Mouse (Mus musculus) frontal cortex, adult 2 months (tissue): Measurements from ENCODE around the gene Epha8. TPM values are rescaled to one million over a fixed set of nuclear protein-coding genes. Genes with fewer than 3 reads are reported as not detected.

ENCODE experiments used
- DNase-seq, 2 experiments: peaks; one replicate each; pipeline ENCODE4 v3.0.0; 2022; ENCODE audit warnings: low spot score in 1 of 2; ENCODE audit errors: extremely low spot score in 1 of 2
- polyA plus RNA-seq: library from polyadenylated mRNA; depleted of rRNA; stranded (reverse); fragments of >200 nt; gene quantifications from 2 replicates; pipeline ENCODE4 v1.2.3, GENCODE M21; 2012

Gene Epha8
- polyA plus RNA-seq, 1 experiment = 5.1 TPM

- DNase-seq = peak; percentile 20 to 30
These were observed 44.8 kb downstream of the Epha8 start for GRCm38 (mm10) chr4:136911804-136912203.

DNA sequence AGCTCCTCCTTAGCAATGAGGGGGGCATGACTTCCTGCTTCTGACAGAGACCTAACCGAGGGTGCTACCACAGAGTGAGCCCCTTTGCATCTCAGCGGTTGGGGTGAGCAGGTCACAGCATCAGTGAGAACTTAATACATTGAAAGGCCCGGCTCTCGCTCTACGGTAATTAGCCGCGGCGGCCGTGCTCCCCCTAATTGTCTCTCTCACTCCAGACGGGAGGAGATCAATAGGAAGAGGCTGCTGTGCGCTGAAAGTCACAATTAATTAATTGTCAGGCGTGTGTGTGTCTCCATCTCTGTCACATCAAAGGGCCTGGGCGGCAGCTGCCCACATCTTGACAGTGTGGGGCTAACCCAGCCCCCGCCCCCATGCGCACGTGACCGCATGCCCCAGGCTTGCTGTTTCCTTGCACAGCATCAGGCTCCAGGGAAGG is 45.4 kb downstream of the Epha8 start:
- DNase-seq = no peak

- DNase-seq = peak in 1 of 2 experiments; percentile 23
These were observed 48.8 kb downstream of the Epha8 start for GRCm38 (mm10) chr4:136907809-136908208.

- peak in 1 of 2 experiments; percentile 28 for DNase-seq
These were observed 49.6 kb downstream of the Epha8 start for GRCm38 (mm10) chr4:136907033-136907432.

GRCm38 (mm10) chr4:136904767-136905539 is 51.7 kb downstream of the Epha8 start:
- no peak for DNase-seq

GRCm38 (mm10) chr4:136899154-136899553 is 57.5 kb downstream of the Epha8 start:
- DNase-seq = no peak

GRCm38 (mm10) chr4:136898637-136899036 is 58.0 kb downstream of the Epha8 start, which contains the start of gene C1qa:
TSS of gene C1qa (minus strand) at chr4:136898803.
- DNase-seq = no peak

DNA sequence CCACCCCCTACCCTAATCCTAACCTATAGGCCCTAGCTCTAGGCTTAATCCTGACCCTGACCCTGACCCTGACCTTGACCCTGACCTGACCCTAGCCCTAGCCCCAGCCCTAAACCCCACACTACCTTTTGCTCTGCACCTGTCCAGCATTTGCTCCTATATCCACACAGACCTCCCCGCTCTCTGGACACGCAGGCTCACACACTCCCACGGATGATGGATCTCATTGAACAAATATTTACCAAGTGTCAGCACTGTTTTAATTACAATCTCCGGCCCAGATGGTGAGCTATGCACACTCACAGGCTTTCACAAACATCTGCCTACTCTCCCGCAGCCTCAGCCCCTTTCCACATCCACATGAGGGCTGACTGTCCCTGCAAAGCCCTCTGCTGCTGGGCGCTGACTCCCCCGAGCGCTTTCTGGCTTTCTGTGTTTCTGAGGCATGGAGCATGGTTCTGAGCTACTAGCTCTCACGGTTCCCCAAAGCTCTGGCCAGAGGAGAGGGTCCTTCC is 58.5 kb downstream of the Epha8 start:
- DNase-seq = no peak

- DNase-seq = no peak
These were observed 60.2 kb downstream of the Epha8 start for GRCm38 (mm10) chr4:136896461-136896860.

- DNase-seq = no peak
These were observed 60.8 kb downstream of the Epha8 start for GRCm38 (mm10) chr4:136895861-136896260.

GRCm38 (mm10) chr4:136894821-136895220 is 61.8 kb downstream of the Epha8 start:
- DNase-seq = no peak

DNA sequence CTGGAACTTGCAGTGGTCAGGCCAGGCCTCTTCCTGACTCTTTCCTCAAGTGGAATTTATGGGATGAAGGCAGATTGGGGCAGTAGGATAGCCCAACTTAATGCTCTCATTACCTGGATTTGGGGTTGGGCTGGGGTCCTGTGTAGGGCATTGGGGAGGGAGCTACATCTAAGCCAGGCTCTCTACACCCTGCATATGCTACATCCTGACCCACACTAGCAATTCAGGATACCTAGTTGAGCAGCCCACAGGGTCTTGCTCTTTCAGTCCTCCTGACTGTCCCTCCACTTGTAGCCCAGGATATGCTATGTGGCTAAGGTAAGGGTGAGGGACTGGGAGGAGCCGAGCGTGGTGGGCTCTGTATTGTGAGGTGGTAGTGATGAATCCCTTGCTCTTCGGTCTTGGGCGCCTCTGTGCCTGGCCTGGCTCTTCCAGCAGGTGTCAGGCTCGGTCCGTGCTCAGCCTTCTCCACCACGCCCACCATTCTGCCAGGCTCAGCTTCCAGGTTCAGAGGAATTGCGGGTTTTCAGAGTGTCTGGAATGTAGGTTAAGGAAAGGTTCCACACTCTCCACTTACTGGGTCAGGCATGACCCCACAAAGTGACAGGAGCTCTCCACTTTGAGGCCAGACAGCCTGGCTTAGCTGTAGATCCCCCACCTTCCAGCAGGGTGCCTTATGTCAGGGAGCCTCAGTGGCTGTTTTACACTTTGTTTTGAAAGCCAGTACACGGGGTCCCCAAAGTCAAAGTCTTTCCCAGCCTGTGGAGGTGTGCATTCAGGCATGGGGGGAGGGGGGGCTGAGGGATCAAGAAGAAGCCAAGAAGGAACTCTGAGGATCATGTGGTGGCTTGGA is 62.7 kb downstream of the Epha8 start:
- DNase-seq = peak in 1 of 2 experiments; percentile 76

DNA sequence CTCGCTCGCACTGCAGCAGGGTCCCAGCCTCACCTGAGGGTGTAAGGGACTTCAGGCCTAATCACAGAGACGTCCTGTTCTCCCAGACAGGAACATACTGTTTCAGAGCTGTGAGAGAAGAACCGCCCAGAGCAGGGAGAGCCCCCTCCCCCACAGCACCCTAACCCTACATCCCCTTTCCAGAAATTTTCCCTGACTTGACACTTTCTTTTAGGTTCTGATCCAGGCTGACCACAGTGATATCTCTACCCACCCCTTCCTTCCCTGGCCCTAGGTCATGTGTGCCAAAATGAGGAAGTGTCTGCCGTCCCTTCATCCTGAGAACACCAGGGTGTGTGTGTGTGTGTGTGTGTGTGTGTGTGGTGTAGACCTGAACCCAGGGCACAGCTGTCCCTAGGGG is 63.8 kb downstream of the Epha8 start, which contains the start of gene C1qc:
Gene C1qc (minus strand): TSS at position 255 of the 400 bp plus-strand sequence.
- DNase-seq = peak; percentile 15 to 19

GRCm38 (mm10) chr4:136892371-136892770 is 64.2 kb downstream of the Epha8 start:
- DNase-seq = no peak

GRCm38 (mm10) chr4:136891115-136891514 is 65.5 kb downstream of the Epha8 start:
- DNase-seq = no peak

DNA sequence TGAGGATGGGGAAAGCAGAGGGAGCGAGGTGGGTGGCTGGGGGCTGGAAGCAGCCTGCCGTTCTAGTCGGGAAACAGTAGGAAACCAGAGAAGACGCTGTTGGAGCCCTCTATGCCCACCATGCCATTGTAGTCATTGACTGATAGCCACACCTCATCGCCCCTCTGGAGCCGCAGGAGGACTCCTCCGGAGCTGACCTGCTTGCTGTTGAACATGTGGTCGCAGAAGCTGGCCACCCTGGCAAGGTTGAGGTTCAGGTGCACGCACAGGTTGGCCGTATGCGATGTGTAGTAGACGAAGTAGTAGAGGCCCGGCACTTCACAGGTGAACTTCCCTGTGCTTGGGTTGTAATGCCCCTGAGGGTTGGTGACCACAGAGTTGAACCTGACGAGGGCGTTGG is 66.6 kb downstream of the Epha8 start:
- DNase-seq = no peak

- DNase-seq = no peak
These were observed 68.9 kb downstream of the Epha8 start for GRCm38 (mm10) chr4:136887714-136888113.

GRCm38 (mm10) chr4:136886101-136886500 is 70.5 kb downstream of the Epha8 start, which contains the start of gene C1qb:
TSS of gene C1qb (minus strand) at chr4:136886187.
- no peak for DNase-seq
